21 mouse cellular contexts compared by ENCODE assay signal in the genomic region with DNA sequence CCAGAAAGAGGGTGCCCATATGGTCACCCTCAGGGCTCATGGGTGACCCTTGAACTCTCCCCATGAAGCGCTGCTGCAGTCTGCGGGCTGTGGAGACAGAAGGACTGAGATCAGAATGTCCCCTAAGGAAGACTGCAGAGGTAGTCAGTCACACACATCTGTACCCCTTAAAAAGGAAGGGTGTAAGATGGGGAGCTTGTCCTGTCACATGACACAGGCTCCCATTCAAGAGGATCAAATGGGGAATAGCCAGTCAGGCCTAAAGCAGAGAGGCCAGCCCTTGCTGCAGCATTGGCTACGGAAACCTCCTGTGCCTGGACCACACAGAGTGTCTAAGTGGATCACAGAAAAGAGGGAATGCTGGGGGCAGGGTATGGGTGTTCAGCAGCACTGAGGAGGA. TPM values are rescaled to one million over a fixed set of nuclear protein-coding genes. Genes with fewer than 3 reads are reported as not detected.
DNase-seq lines count a peak whose midpoint lies in the region; ATAC-seq and TF ChIP-seq lines count a peak whose summit lies in the region.
"Had no signal": no experiment of that assay in that cellular context is flagged by ENCODE, and none has a peak within 500 bp of the region (broad histone marks: within the 10 kb centered on the region; RNA-seq: fewer than 3 reads in every experiment).

No protein-coding gene starts in this region.

- no peaks in the 10 kb centered on the region for H3K27me3 ChIP-seq in heart, adult 2 months (ENCODE audit: control insufficient read depth, insufficient read depth, low read length)
- no peaks in the 10 kb centered on the region for H3K27me3 ChIP-seq in lung, embryonic 14.5 days (ENCODE audit: insufficient read depth, low read length)
- H3K27me3 ChIP-seq in limb, embryonic 10.5 days (ENCODE audit: low read depth, poor library complexity, severe bottlenecking) = no peaks in the 10 kb centered on the region
- H3K27me3 ChIP-seq: heart, embryonic 13.5 days; midbrain, embryonic 15.5 days; neural tube, embryonic 15.5 days had no signal

- H3K4me2 ChIP-seq in lung, embryonic 14.5 days = no peak overlapping the region
- H3K4me2 ChIP-seq: heart, embryonic 13.5 days; midbrain, embryonic 15.5 days; neural tube, embryonic 15.5 days had no signal

- no peak overlapping the region for H3K27ac ChIP-seq in heart, adult 2 months
- peak overlapping the region; percentile 65; the same call in 1 of the 2 replicates for H3K27ac ChIP-seq in lung, embryonic 14.5 days (ENCODE audit: low read depth)
- H3K27ac ChIP-seq in bone marrow macrophage, adult 2 months (ENCODE audit: insufficient read depth, low read depth, low read length) = peak overlapping the region; percentile 61
- peak overlapping the region; percentile 8; the same call in 1 of the 2 replicates for H3K27ac ChIP-seq in limb, embryonic 10.5 days
- H3K27ac ChIP-seq: heart, embryonic 13.5 days; liver, embryonic 14.5 days; midbrain, embryonic 15.5 days; neural tube, embryonic 15.5 days had no signal

- no peak for TF ChIP-seq EP300 in heart, adult 2 months (IDR thresholded peaks at IDR 0.05; ENCODE audit: insufficient read depth, low read depth, low read length)

- no peak overlapping the region for H3K9ac ChIP-seq in heart, adult 2 months (ENCODE audit: low read depth, low read length)
- no peak overlapping the region; the same call in 1 of the 2 replicates for H3K9ac ChIP-seq in lung, embryonic 14.5 days
- H3K9ac ChIP-seq: forebrain, postnatal 0 days; heart, embryonic 13.5 days; liver, embryonic 14.5 days; midbrain, embryonic 15.5 days; neural tube, embryonic 15.5 days had no signal

- TF ChIP-seq POLR2A in heart, adult 2 months (IDR thresholded peaks at IDR 0.05; ENCODE audit: insufficient read depth, low read depth, low read length) = no peak
- TF ChIP-seq POLR2A in bone marrow macrophage, adult 2 months (IDR thresholded peaks at IDR 0.05; ENCODE audit: borderline replicate concordance, low read depth, low read length) = no peak

- H3K4me1 ChIP-seq in heart, adult 2 months (ENCODE audit: control insufficient read depth, insufficient read depth, low read length) = no peaks in the 10 kb centered on the region
- peaks cover 15% of the 10 kb centered on the region; the same call in 1 of the 2 replicates for H3K4me1 ChIP-seq in lung, embryonic 14.5 days (ENCODE audit: insufficient read depth)
- peaks cover 41% of the 10 kb centered on the region for H3K4me1 ChIP-seq in bone marrow macrophage, adult 2 months (ENCODE audit: control insufficient read depth, insufficient read depth, low read length)
- peaks cover 65% of the 10 kb centered on the region for H3K4me1 ChIP-seq in limb, embryonic 10.5 days

- no peaks in the 10 kb centered on the region for H3K79me2 ChIP-seq in heart, adult 2 months (replicated peaks; ENCODE audit: control insufficient read depth, insufficient read depth, low read length)

- 93% methylated on average over 3 of the region's 3 CpGs for WGBS in heart, adult 2 months
- WGBS in lung, embryonic 14.5 days = 65% methylated on average over 3 of the region's 3 CpGs
- WGBS in limb, embryonic 10.5 days = 74% methylated on average over 3 of the region's 3 CpGs

- intact Hi-C loops in heart, adult 2 months (cut with DNase I) = no loop called here

- TF ChIP-seq CTCF in heart, adult 2 months (IDR thresholded peaks at IDR 0.05) = no peak
- TF ChIP-seq CTCF in lung, embryonic 14.5 days (IDR thresholded peaks at IDR 0.05; ENCODE audit: low read depth) = no peak
- no peak for TF ChIP-seq CTCF in bone marrow macrophage, adult 2 months (IDR thresholded peaks at IDR 0.05; ENCODE audit: low read depth, low read length)

- H3K36me3 ChIP-seq in heart, adult 2 months (ENCODE audit: control insufficient read depth, insufficient read depth, low read length) = no peaks in the 10 kb centered on the region
- H3K36me3 ChIP-seq in lung, embryonic 14.5 days (ENCODE audit: insufficient read depth) = no peaks in the 10 kb centered on the region
- H3K36me3 ChIP-seq in limb, embryonic 10.5 days = no peaks in the 10 kb centered on the region
- H3K36me3 ChIP-seq: heart, embryonic 13.5 days; midbrain, embryonic 15.5 days; neural tube, embryonic 15.5 days had no signal

- no peak; the same call in 1 of the 2 replicates for ATAC-seq in lung, embryonic 14.5 days (ENCODE audit: insufficient read depth)
- ATAC-seq: forebrain, postnatal 0 days; lung, postnatal 0 days; midbrain, embryonic 15.5 days had no signal

- DNase-seq in heart, adult 11 months = peak; percentile 91
- no peak for DNase-seq in heart, adult 2 months
- peak; percentile 60 for DNase-seq in lung, embryonic 14.5 days
- no peak for DNase-seq in lung, postnatal 10 days
- no peak for DNase-seq in limb, embryonic 10.5 days (ENCODE audit: low spot score)
- no peak for DNase-seq in adrenal gland, postnatal 4 days (ENCODE audit: low spot score in 2 of 2)
- DNase-seq: adrenal gland, postnatal 25 days; cerebellum, adult 11-12 months; forebrain, postnatal 0 days; gastrocnemius, postnatal 14 days; heart, adult 18-20 months; heart, postnatal 14 days; kidney, adult 9 months; kidney, postnatal 36 days had no signal

- H3K9me3 ChIP-seq in lung, embryonic 14.5 days (ENCODE audit: low read depth, low read length) = no peaks in the 10 kb centered on the region
- no peaks in the 10 kb centered on the region for H3K9me3 ChIP-seq in limb, embryonic 10.5 days (replicated peaks)
- H3K9me3 ChIP-seq: heart, embryonic 13.5 days; midbrain, embryonic 15.5 days; neural tube, embryonic 15.5 days had no signal

- no peak overlapping the region for H3K4me3 ChIP-seq in heart, adult 2 months
- no peak overlapping the region for H3K4me3 ChIP-seq in lung, embryonic 14.5 days (ENCODE audit: low read depth, low read length)
- H3K4me3 ChIP-seq in bone marrow macrophage, adult 2 months (ENCODE audit: insufficient read depth, low read length) = no peak overlapping the region
- H3K4me3 ChIP-seq in limb, embryonic 10.5 days = no peak overlapping the region
- H3K4me3 ChIP-seq: heart, embryonic 13.5 days; midbrain, embryonic 15.5 days; myocyte; neural tube, embryonic 15.5 days had no signal

RNA-seq across cellular contexts. Expression of a gene that starts 13.5 kb away (rescaled TPM):
- total RNA-seq in heart, adult 2 months (2021) = 1 to 10 TPM; 3.6 to 4.7 TPM
- 10.3 and 12.1 TPM in 2 replicates for polyA plus RNA-seq in heart, adult 2 months (2012; rRNA removed)
- 2.2 and 2.3 TPM in 2 replicates for polyA plus RNA-seq in lung, embryonic 14.5 days (2014; fragmentation: Nextera tagmentation; extraction: Ambion mirVana)
- 9.5 and 9.9 TPM in 2 replicates for polyA plus RNA-seq in bone marrow macrophage, adult 2 months (2012; ENCODE audit: insufficient read depth, insufficient read length, missing spikeins)
- polyA plus RNA-seq in limb, embryonic 10.5 days (2016; fragmentation: Nextera tagmentation; extraction: Ambion mirVana) = 0.78 and 1.7 TPM in 2 replicates
- 10 to 100 TPM; 30.1 to 30.9 TPM for total RNA-seq in adrenal gland, postnatal 4 days (2021)

RNA-seq across cellular contexts. Expression of a gene that starts 53.2 kb away (rescaled TPM):
- total RNA-seq in heart, adult 2 months (2021) = 10 to 100 TPM in 1 of 2 experiments, 1 to 10 TPM in 1; 9.3 to 10.7 TPM
- 3.7 and 6.5 TPM in 2 replicates for polyA plus RNA-seq in heart, adult 2 months (2012; rRNA removed)
- 22.1 and 27.3 TPM in 2 replicates for polyA plus RNA-seq in lung, embryonic 14.5 days (2014; fragmentation: Nextera tagmentation; extraction: Ambion mirVana)
- 13.5 and 13.8 TPM in 2 replicates for polyA plus RNA-seq in bone marrow macrophage, adult 2 months (2012; ENCODE audit: insufficient read depth, insufficient read length, missing spikeins)
- polyA plus RNA-seq in limb, embryonic 10.5 days (2016; fragmentation: Nextera tagmentation; extraction: Ambion mirVana) = 46.7 and 55.2 TPM in 2 replicates
- total RNA-seq in adrenal gland, postnatal 4 days (2021) = 100 to 1,000 TPM; 247 to 275 TPM

Comparison
In these comparisons a context has a peak if more than half of its experiments do, and no peak if none do; other contexts are left out.
1. DNase-seq: peak in heart, adult 11 months (single experiment) and lung, embryonic 14.5 days (single experiment); none in heart, adult 2 months (0 of 2), lung, postnatal 10 days (single experiment), limb, embryonic 10.5 days (single experiment) and adrenal gland, postnatal 4 days (0 of 2).